Mouse (Mus musculus) cortical plate, adult 2 months (tissue): Measurements from ENCODE around the gene Mpp1. TPM values are rescaled to one million over a fixed set of nuclear protein-coding genes. Genes with fewer than 3 reads are reported as not detected.
"Not testable (repeated sequence)": the region's sequence is repeated elsewhere in the genome, so short reads cannot be mapped to it uniquely, and the experiment has no call there.

Source experiments
- H3K27ac ChIP-seq: fragments of 200-500 bp; 2 replicates; pipeline ENCODE4 v1.5.1; 2012; ENCODE audit warnings: low read length, control low read depth, inconsistent platforms; ENCODE audit not compliant: insufficient read depth
- H3K4me1 ChIP-seq: fragments of 200-500 bp; 2 replicates; pipeline ENCODE4 v1.6.1; 2011; ENCODE audit warnings: low read length; ENCODE audit not compliant: control insufficient read depth, insufficient read depth
- H3K4me3 ChIP-seq: fragments of 200-500 bp; 2 replicates; pipeline ENCODE4 v1.5.1; 2011; ENCODE audit warnings: mild to moderate bottlenecking, low read length, control low read depth; ENCODE audit not compliant: insufficient read depth
- CTCF ChIP-seq: fragments of 200-500 bp; IDR thresholded peaks from 2 replicates; pipeline ENCODE4 v1.5.1; 2011; ENCODE audit warnings: mild to moderate bottlenecking, control low read depth, low read length; ENCODE audit not compliant: insufficient read depth; ENCODE audit errors: extremely low read depth
- POLR2A ChIP-seq: fragments of 200-500 bp; IDR thresholded peaks from 2 replicates; pipeline ENCODE4 v1.6.1; 2011; ENCODE audit warnings: mild to moderate bottlenecking, low read length, control low read depth; ENCODE audit not compliant: insufficient read depth; ENCODE audit errors: extremely low read depth
- polyA plus RNA-seq: library from polyadenylated mRNA; depleted of rRNA; stranded (reverse); fragments of >200 nt; gene quantifications from 2 replicates; pipeline ENCODE4 v1.2.3, GENCODE M21; 2012; rRNA removed

Gene Mpp1
- polyA plus RNA-seq, result 36.1 and 38.5 TPM in 2 replicates

DNA sequence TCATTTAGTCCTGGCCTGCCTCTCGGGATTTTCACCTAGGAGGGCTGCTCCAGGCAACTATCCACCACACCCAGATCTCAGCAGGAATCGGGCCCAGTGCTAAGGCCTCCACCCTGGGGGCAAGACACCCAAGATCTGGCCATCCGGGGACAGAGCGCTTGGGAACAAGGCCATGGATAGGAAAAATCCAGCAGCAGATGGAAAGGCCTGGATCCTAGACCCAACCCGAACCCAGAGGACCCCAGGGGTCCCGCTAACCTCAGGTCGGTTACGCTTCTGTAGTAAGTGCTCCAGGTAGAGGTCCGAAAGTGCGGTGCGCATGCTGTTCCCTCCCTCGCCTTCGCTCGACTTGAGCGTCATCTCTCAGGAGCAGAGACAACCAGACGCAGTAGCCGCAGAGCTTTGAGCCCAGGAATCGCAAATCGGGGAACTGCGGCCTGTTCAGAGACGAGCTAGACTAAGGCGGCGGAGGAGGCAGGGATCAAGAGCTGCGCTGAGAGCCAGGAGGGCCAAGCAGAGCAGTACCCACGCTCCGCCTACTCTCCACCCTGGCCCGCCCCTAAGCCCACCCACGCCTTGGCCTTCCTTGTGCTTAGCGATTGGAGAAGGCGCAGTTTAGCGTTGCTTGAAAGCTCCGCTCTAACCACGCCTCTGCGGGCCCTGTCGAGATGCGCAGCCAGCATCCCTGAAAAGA lies at the start of gene Mpp1:
Gene Mpp1, minus strand, starts transcription at position 550 of the 694 bp plus-strand sequence.
- H3K27ac ChIP-seq, result peak within 1 kb of the TSS; percentile 25; the same call in 1 of the 2 replicates
- peak within 1 kb of the TSS; percentile 56 for H3K4me3 ChIP-seq
- no peak for TF ChIP-seq CTCF
- peak; percentile 65; the same call in 1 of the 2 replicates for TF ChIP-seq POLR2A
- H3K4me1 ChIP-seq, result peaks cover 2% of the 10 kb centered on the region; the same call in 1 of the 2 replicates

GRCm38 (mm10) chrX:75163670-75164069 lies 32.9 kb upstream of the Mpp1 start, which contains the start of gene Smim9:
TSS of gene Smim9 (minus strand) at chrX:75163770.
- Histone ChIP-seq H3K4me3 (no peak within 1 kb of the TSS), H3K27ac (no peak within 1 kb of the TSS), H3K4me1 (no peaks in the 10 kb centered on the region)
- TF ChIP-seq POLR2A, result no peak
- TF ChIP-seq CTCF, result no peak

DNA sequence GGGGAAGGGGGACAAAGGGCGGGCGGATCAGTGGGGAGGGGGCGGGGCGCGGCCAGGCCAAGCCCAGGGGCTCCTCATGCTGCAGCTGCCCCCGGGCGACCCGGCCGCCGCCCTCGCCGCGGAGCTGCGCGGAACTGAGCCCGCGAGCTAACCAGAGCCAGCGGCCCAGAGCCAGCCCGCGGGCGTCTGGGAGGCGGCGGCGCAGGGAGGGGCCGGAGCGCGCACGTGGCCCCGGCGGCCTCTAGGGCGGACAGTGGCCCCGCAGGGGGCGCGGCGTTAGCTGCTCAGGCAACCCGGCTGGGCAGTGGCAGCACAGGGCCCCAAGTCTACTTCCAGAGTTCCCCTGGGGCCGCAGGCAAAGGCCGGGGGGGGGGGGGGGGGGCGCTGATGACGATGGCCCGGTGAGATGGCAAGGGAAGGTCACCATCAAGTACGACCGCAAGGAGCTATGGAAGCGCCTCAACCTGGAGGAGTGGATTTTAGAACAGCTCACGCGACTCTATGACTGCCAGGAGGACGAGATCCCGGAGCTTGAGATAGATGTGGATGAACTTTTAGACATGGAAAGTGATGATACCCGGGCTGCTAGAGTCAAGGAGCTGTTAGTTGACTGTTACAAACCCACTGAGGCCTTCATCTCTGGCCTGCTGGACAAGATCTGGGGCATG lies 24.9 kb upstream of the Mpp1 start:
- Histone ChIP-seq H3K4me3 (no peak overlapping the region), H3K4me1 (no peaks in the 10 kb centered on the region), H3K27ac (no peak overlapping the region)
- no peak for TF ChIP-seq CTCF
- TF ChIP-seq POLR2A, result no peak

- Histone ChIP-seq H3K4me3 (no peak overlapping the region), H3K27ac (no peak overlapping the region), H3K4me1 (no peaks in the 10 kb centered on the region)
- no peak for TF ChIP-seq POLR2A
These were observed 21.4 kb upstream of the Mpp1 start for GRCm38 (mm10) chrX:75152249-75152648.

- TF ChIP-seq POLR2A, result no peak
- TF ChIP-seq CTCF, result no peak
- no peaks in the 10 kb centered on the region for H3K4me1 ChIP-seq
- no peak overlapping the region for H3K4me3 ChIP-seq
These were observed 19.5 kb upstream of the Mpp1 start for GRCm38 (mm10) chrX:75150304-75150703.

GRCm38 (mm10) chrX:75148414-75148813 lies 17.6 kb upstream of the Mpp1 start:
- Histone ChIP-seq H3K27ac (no peak overlapping the region), H3K4me3 (no peak overlapping the region), H3K4me1 (no peaks in the 10 kb centered on the region)
- TF ChIP-seq POLR2A (no peak), CTCF (no peak)

More at GRCm38 (mm10) chrX:75150304-75150703, 19.5 kb upstream of the Mpp1 start:
- H3K27ac ChIP-seq, result no peak overlapping the region

DNA sequence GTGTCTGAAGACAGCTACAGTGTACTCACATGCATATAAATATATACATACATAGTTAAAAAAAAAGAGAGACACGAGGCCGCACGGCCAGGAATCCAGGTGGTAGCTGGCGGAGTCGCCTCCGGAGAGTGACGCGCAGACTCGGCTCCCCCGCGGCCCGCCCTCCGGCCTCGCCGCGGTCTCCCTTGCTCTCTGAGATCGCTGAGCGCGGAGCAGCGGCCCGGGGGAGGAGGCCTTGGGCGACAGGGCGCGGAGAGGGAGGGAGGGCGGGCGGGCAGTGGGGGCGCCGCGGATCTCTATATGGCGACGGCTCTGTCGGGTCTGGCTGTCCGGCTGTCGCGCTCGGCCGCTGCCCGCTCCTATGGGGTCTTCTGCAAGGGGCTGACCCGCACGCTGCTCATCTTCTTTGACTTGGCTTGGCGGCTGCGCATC lies 12.3 kb upstream of the Mpp1 start:
- not testable (repeated sequence) for H3K4me3 ChIP-seq, H3K27ac ChIP-seq, H3K4me1 ChIP-seq

- Histone ChIP-seq H3K4me3 (no peak overlapping the region), H3K4me1 (no peaks in the 10 kb centered on the region), H3K27ac (no peak overlapping the region)
- no peak for TF ChIP-seq POLR2A
- no peak for TF ChIP-seq CTCF
These were observed 7.4 kb upstream of the Mpp1 start for GRCm38 (mm10) chrX:75138182-75138581.

GRCm38 (mm10) chrX:75137729-75138128 lies 6.9 kb upstream of the Mpp1 start:
- TF ChIP-seq CTCF (no peak), POLR2A (no peak)
- no peak overlapping the region for H3K4me3 ChIP-seq
- no peaks in the 10 kb centered on the region for H3K4me1 ChIP-seq
- no peak overlapping the region for H3K27ac ChIP-seq

GRCm38 (mm10) chrX:75136938-75137337 lies 6.1 kb upstream of the Mpp1 start:
- TF ChIP-seq POLR2A (no peak), CTCF (no peak)
- H3K4me1 ChIP-seq, result no peaks in the 10 kb centered on the region
- no peak overlapping the region for H3K27ac ChIP-seq
- H3K4me3 ChIP-seq, result no peak overlapping the region
